Mouse (Mus musculus): ENCODE measurements at regions not wholly inside any gene's neighbourhood (a gene's known extent, or its start where the extent isn't known, plus 50 kb on each side); places are given as distances from the start of the nearest gene placed in this dataset.
"Not testable (repeated sequence)": the region's sequence is repeated elsewhere in the genome, so short reads cannot be mapped to it uniquely, and the experiment has no call there.

GRCm38 (mm10) chr13:5551131-5551530, 310.2 kb upstream of the Klf6 start:
- Histone ChIP-seq H3K9ac (no peak overlapping the region), H3K4me1 (no peaks in the 10 kb centered on the region), H3K27me3 (no peaks in the 10 kb centered on the region), H3K4me3 (no peak overlapping the region), H3K4me2 (no peak overlapping the region), H3K27ac (no peak overlapping the region), H3K9me3 (no peaks in the 10 kb centered on the region), H3K36me3 (no peaks in the 10 kb centered on the region)
- 87% methylated on average over 4 of the region's 4 CpGs for WGBS
- no peak for ATAC-seq (ENCODE audit: insufficient number of reproducible peaks, low FRiP score, low TSS enrichment, low read depth)

DNA sequence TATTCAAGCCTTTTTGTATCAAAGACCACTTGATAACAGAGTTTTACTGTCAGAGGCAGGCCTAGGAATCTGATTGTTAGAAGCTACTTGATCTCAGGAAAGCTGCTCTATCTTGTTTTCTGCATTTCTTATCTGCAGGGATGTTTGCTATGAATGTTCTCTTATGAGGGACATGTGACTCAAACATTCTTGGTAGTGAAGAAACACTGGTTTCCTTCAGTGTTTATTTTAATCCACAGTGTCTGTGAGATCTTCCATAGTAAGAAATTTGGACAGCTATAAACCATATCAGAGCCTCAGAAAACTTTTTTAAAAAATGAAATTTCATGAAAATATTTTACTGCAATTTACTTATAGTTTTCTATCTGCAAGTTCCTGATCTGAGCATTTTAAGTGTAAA, 307.8 kb upstream of the Klf6 start:
- Histone ChIP-seq H3K9ac (no peak overlapping the region), H3K4me1 (no peaks in the 10 kb centered on the region), H3K27ac (no peak overlapping the region), H3K4me3 (no peak overlapping the region), H3K36me3 (no peaks in the 10 kb centered on the region), H3K27me3 (no peaks in the 10 kb centered on the region), H3K4me2 (no peak overlapping the region), H3K9me3 (no peaks in the 10 kb centered on the region)
- ATAC-seq (ENCODE audit: insufficient number of reproducible peaks, low FRiP score, low TSS enrichment, low read depth), result no peak

- H3K4me3 ChIP-seq, result no peak overlapping the region
- H3K27ac ChIP-seq, result no peak overlapping the region
- no peaks in the 10 kb centered on the region for H3K4me1 ChIP-seq
- H3K9ac ChIP-seq, result no peak overlapping the region
- ATAC-seq (ENCODE audit: insufficient number of reproducible peaks, low FRiP score, low TSS enrichment, low read depth), result no peak
- H3K27me3 ChIP-seq, result no peaks in the 10 kb centered on the region
- no peak overlapping the region for H3K4me2 ChIP-seq
- H3K9me3 ChIP-seq, result no peaks in the 10 kb centered on the region
- H3K36me3 ChIP-seq, result no peaks in the 10 kb centered on the region
These were observed 303.2 kb upstream of the Klf6 start for GRCm38 (mm10) chr13:5558095-5558494.

DNA sequence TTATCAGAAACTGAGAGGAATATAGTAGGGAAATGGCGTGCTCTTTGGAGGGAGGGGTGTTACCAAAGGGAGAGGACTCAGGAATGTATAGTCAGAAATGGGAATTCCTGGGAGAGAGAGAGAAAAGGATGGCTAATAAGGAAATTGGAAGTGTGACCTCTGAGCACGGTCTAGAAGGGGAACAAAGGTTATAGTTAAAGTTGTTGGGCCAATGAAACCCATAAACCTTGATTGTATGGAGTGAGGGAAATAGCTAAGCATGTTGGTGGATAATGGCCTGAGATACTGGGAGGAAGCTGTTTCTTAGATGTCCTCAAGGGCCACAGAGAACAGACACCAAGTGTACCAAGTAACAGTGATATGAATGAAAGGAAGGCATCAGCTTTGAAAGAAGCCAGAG, 294.8 kb upstream of the Klf6 start:
- no peaks in the 10 kb centered on the region for H3K4me1 ChIP-seq

DNA sequence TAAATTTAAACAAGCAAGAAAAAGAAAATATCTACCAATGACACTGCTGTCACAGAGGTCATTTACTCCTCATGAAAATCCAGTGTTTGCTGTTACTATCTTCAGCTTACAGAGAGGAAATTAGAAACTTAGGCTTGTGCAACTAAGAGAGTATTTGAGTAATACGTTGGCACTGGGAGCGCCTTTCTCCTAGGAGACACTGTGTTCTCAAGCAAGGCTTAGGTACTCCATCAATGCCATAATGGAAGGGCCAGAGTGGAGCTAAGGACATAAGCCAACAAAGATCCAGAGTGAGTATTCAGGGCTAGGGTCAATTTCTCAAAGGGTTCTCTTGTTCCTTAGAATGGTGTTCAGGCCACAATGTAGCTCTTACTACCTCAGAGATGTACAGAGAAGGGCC, 294.4 kb upstream of the Klf6 start:
- H3K4me2 ChIP-seq, result no peak overlapping the region
- WGBS, result 91% methylated on average over 2 of the region's 2 CpGs
- H3K9ac ChIP-seq, result no peak overlapping the region
- no peaks in the 10 kb centered on the region for H3K27me3 ChIP-seq
- ATAC-seq (ENCODE audit: insufficient number of reproducible peaks, low FRiP score, low TSS enrichment, low read depth), result no peak
- H3K36me3 ChIP-seq, result no peaks in the 10 kb centered on the region
- H3K4me3 ChIP-seq, result no peak overlapping the region
- no peaks in the 10 kb centered on the region for H3K4me1 ChIP-seq
- no peak overlapping the region for H3K27ac ChIP-seq
- no peaks in the 10 kb centered on the region for H3K9me3 ChIP-seq

More for the DNA sequence above, 294.8 kb upstream of the Klf6 start:
- Histone ChIP-seq H3K9me3 (no peaks in the 10 kb centered on the region), H3K27ac (no peak overlapping the region), H3K4me2 (no peak overlapping the region), H3K9ac (no peak overlapping the region), H3K27me3 (no peaks in the 10 kb centered on the region), H3K4me3 (no peak overlapping the region), H3K36me3 (no peaks in the 10 kb centered on the region)
- WGBS, result 75% methylated on average over 2 of the region's 2 CpGs
- ATAC-seq (ENCODE audit: insufficient number of reproducible peaks, low FRiP score, low TSS enrichment, low read depth), result no peak

DNA sequence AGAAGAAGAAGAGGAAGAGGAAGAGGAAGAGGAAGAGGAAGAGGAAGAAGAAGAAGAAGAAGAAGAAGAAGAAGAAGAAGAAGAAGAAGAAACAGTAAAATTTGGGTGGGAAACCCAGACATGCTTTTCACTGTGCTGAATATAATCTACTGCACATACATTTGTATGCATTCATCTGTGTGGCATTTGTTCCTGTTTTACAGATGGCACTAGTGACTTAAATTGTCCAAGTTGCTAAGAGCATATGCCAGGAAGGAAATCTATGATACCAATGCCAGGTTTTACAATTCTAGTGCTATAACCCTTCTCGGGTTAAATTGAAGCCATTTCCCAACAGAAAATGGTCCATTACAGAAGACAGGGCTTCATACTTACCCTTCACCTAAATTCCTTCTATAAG, 291.7 kb upstream of the Klf6 start:
- no peak for ATAC-seq (ENCODE audit: insufficient number of reproducible peaks, low FRiP score, low TSS enrichment, low read depth)
- H3K27ac ChIP-seq, result no peak overlapping the region
- no peak overlapping the region for H3K4me3 ChIP-seq
- no peaks in the 10 kb centered on the region for H3K4me1 ChIP-seq
- H3K27me3 ChIP-seq, result no peaks in the 10 kb centered on the region
- H3K9ac ChIP-seq, result no peak overlapping the region
- no peaks in the 10 kb centered on the region for H3K36me3 ChIP-seq
- H3K9me3 ChIP-seq, result no peaks in the 10 kb centered on the region
- WGBS, result 80% methylated on average over 1 of the region's 1 CpGs
- no peak overlapping the region for H3K4me2 ChIP-seq

DNA sequence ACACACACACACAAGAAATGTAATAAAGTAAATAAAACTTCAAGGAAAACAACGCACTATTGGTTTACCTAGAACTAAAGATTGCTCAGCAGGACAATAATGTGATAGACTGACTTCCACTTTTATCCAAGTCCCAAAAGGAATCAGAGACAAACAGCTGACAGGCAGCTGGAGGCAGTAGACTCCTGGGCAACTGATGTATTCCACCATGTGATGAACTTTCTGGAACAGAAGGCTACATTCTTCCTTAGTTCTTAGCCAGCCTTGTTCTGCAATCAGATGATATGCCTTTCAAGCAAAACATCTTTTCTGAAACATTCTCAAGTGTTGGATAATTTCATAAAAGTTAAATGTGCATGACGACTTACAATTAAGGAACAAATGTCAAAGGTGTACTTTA, 290.9 kb upstream of the Klf6 start:
- WGBS, result 91% methylated on average over 2 of the region's 2 CpGs
- H3K27me3 ChIP-seq, result no peaks in the 10 kb centered on the region
- no peak overlapping the region for H3K4me2 ChIP-seq
- no peak overlapping the region for H3K27ac ChIP-seq
- no peak overlapping the region for H3K4me3 ChIP-seq
- H3K36me3 ChIP-seq, result no peaks in the 10 kb centered on the region
- H3K9me3 ChIP-seq, result no peaks in the 10 kb centered on the region
- H3K4me1 ChIP-seq, result no peaks in the 10 kb centered on the region
- no peak overlapping the region for H3K9ac ChIP-seq
- ATAC-seq (ENCODE audit: insufficient number of reproducible peaks, low FRiP score, low TSS enrichment, low read depth), result no peak

- 28% methylated on average over 5 of the region's 5 CpGs for WGBS
- Histone ChIP-seq H3K27me3 (no peaks in the 10 kb centered on the region), H3K4me1 (peaks cover 4% of the 10 kb centered on the region; the same call in 1 of the 2 replicates), H3K9me3 (no peaks in the 10 kb centered on the region), H3K27ac (no peak overlapping the region), H3K4me3 (no peak overlapping the region), H3K4me2 (no peak overlapping the region), H3K36me3 (no peaks in the 10 kb centered on the region), H3K9ac (no peak overlapping the region)
- ATAC-seq (ENCODE audit: insufficient number of reproducible peaks, low FRiP score, low TSS enrichment, low read depth), result no peak
These were observed 284.7 kb upstream of the Klf6 start for GRCm38 (mm10) chr13:5576568-5576967.

DNA sequence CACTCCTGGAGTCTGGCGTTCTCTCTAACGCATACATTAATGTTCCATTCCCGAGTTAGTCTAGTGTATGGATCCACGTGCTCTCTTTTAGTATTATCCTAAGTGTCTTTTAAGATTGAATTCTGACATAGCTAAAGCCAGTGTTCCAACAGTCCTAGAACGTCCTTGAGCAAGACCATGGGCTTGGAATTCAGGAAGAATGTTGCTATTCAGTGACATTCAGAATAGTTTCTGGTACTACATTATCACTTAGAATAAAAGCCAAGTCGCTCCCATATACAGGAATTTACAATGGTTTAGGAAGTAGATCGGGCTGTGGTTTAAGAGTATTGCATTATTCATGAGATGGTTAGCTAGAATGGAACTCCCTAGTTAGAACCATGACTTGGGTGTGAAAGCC, 277.6 kb upstream of the Klf6 start:
- not testable (repeated sequence) for H3K4me3 ChIP-seq; H3K27ac ChIP-seq; H3K36me3 ChIP-seq; H3K9ac ChIP-seq; H3K27me3 ChIP-seq; H3K9me3 ChIP-seq; H3K4me2 ChIP-seq; ATAC-seq (ENCODE audit: insufficient number of reproducible peaks, low FRiP score, low TSS enrichment, low read depth); H3K4me1 ChIP-seq
- 83% methylated on average over 7 of the region's 7 CpGs for WGBS

GRCm38 (mm10) chr13:5587196-5587595, 274.1 kb upstream of the Klf6 start:
- ATAC-seq (ENCODE audit: insufficient number of reproducible peaks, low FRiP score, low TSS enrichment, low read depth), result no peak
- no peak overlapping the region for H3K4me3 ChIP-seq
- no peak overlapping the region for H3K9ac ChIP-seq

GRCm38 (mm10) chr13:5591286-5591685, 270.0 kb upstream of the Klf6 start:
- ATAC-seq (ENCODE audit: insufficient number of reproducible peaks, low FRiP score, low TSS enrichment, low read depth), result no peak
- Histone ChIP-seq H3K9ac (no peak overlapping the region), H3K36me3 (no peaks in the 10 kb centered on the region), H3K4me3 (no peak overlapping the region), H3K4me1 (no peaks in the 10 kb centered on the region), H3K9me3 (no peaks in the 10 kb centered on the region), H3K27me3 (no peaks in the 10 kb centered on the region), H3K4me2 (no peak overlapping the region), H3K27ac (no peak overlapping the region)
- WGBS, result 51% methylated on average over 2 of the region's 2 CpGs

More at GRCm38 (mm10) chr13:5587196-5587595, 274.1 kb upstream of the Klf6 start:
- H3K4me1 ChIP-seq, result no peaks in the 10 kb centered on the region
- no peaks in the 10 kb centered on the region for H3K36me3 ChIP-seq
- no peaks in the 10 kb centered on the region for H3K27me3 ChIP-seq
- no peak overlapping the region for H3K4me2 ChIP-seq
- H3K9me3 ChIP-seq, result no peaks in the 10 kb centered on the region
- no peak overlapping the region for H3K27ac ChIP-seq

DNA sequence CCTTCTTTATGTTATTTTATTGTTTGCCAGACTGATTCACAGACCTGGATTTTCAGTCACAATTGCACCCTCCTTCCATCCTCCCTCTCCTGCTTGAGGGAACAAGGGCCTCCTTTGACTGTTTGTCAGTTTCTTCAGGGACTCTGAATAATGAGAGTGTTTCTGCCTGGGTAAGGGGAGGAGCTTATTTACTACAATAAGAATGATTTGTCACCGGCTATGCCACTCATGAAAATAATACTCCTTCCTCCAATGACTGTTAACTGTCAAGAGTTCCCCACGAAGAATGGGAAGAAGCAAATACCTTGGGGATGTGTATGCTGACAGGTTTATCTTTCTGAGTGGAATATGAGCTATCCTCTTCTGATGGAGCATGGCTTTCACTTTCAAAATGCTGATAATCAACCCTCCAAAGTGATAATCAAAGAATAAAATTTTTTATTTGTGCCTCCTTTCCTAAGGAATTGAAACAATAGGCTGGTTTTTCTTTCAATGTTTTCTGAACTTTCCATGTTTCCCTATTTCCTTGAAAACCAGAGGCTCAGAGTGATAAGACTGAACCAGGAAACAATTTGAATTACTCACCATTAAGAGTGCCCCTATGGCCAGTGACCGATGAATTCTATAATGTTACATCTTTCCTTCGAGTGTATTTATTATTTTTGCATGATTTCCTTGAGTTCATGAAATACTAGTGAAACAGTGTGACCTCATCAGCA, 269.3 kb upstream of the Klf6 start:
- no peak overlapping the region for H3K4me3 ChIP-seq
- no peak for ATAC-seq (ENCODE audit: insufficient number of reproducible peaks, low FRiP score, low TSS enrichment, low read depth)
- WGBS, result 70% methylated on average over 4 of the region's 4 CpGs
- no peaks in the 10 kb centered on the region for H3K27me3 ChIP-seq
- no peaks in the 10 kb centered on the region for H3K36me3 ChIP-seq
- no peak overlapping the region for H3K27ac ChIP-seq
- no peaks in the 10 kb centered on the region for H3K9me3 ChIP-seq
- no peak overlapping the region for H3K4me2 ChIP-seq
- no peak overlapping the region for H3K9ac ChIP-seq
- H3K4me1 ChIP-seq, result no peaks in the 10 kb centered on the region

DNA sequence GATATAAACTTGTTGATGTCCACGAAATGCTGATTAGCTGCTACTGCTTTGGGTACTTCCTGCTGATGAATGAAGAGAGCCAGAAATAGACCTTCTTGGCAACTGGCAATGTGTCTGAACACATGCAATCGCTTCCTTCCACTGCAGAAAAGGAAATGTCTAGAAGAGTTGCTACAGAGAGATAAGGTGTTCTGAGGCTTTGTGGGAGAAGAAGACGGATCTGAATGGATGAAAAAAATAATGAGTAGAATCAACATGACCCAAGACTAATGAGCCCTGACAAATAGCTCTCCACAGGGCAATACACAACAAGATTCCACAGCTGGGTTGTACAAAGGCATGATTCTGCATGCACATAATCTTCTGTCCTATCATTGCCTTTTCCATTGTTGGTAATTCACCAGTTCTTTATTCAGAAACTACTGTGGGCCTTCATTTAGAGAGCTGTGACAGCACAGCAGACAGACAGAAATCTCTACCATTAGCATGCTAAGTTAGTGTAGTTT, 268.7 kb upstream of the Klf6 start:
- Histone ChIP-seq H3K27me3 (no peaks in the 10 kb centered on the region), H3K4me1 (no peaks in the 10 kb centered on the region), H3K9me3 (no peaks in the 10 kb centered on the region), H3K4me2 (no peak overlapping the region), H3K4me3 (no peak overlapping the region), H3K27ac (no peak overlapping the region), H3K36me3 (no peaks in the 10 kb centered on the region), H3K9ac (no peak overlapping the region)
- 75% methylated on average over 3 of the region's 3 CpGs for WGBS
- no peak for ATAC-seq (ENCODE audit: insufficient number of reproducible peaks, low FRiP score, low TSS enrichment, low read depth)

Measured in limb, embryonic 15.5 days (tissue).